Mouse (Mus musculus): ENCODE measurements around the gene B9d1. TPM values are rescaled to one million over a fixed set of nuclear protein-coding genes. Genes with fewer than 3 reads are reported as not detected.

Gene B9d1
- total RNA-seq, 2 experiments from 2014 or later: 37.4 to 49.3 TPM

DNA sequence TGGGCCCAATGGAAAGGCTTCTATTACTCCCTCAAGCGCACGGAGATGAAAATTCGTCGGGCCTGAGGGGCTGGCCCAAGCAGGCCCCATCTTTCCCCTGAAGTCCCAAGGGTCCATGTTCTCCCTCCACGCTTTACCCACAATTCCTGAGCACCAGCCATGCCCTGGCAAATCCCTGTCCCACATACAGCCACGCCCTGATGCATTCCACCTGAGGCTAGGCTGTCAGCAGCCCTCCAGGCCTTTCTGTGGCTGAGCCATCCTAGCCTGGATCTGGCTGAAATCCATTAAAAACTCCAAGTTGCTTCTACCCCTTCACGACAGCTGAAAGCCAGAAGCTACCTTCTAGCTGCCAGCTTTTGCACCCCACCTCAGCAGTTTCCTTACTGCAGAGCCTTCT is 17.0 kb upstream of the B9d1 start:
- no peak for DNase-seq (ENCODE audit: low spot score in 2 of 2)

GRCm38 (mm10) chr11:61489085-61489484 is 15.9 kb upstream of the B9d1 start:
- DNase-seq (ENCODE audit: low spot score in 2 of 2): no peak

DNA sequence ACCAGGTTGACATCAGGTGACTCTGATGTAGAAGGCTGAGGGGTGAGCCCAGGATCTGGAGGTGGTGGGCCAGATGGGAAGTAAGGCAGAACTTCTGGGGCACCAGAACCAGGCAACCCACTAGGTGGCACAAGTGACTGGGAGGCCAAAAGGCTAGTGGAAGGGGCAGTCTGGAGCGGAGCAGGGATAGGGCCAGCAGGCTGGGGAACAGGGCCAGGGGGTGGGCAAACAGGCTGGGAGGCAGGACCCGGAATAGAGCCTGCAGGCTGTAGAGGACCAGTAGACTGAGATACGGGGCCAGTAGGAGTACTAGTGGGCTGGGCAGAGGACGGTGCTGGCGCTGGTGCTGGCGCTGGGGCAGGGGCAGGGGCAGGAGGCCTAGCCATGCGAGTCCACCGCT is 15.1 kb upstream of the B9d1 start:
- no peak for DNase-seq (ENCODE audit: low spot score in 2 of 2)

DNA sequence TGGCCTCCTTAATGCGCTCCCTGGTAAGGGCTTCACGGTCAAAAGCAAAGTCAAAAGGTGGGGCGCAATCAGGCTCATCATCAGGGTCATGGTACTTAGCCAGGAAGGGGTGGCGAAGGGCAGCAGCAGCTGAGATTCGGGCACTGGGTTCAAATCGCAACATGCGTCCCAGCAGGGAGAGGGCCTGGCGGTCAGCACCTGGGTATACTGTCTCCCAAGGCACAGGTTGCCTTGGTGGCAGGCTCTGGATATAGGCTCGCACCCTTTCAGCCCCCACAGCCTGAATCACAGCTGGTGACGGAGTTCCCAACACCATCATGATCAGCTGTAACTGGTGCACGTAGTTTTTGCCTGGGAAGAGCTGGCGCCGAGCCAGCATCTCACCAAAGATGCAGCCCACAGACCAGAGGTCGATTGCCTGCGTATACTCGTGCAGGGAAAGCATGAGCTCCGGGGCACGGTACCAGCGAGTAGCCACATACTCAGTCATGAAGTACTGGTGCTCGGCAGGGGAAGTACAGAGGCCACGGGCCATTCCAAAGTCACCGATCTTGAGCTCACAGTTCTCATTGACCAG is 13.9 kb upstream of the B9d1 start:
- DNase-seq (ENCODE audit: low spot score in 2 of 2): peak in 1 of 2 experiments; percentile 12

DNA sequence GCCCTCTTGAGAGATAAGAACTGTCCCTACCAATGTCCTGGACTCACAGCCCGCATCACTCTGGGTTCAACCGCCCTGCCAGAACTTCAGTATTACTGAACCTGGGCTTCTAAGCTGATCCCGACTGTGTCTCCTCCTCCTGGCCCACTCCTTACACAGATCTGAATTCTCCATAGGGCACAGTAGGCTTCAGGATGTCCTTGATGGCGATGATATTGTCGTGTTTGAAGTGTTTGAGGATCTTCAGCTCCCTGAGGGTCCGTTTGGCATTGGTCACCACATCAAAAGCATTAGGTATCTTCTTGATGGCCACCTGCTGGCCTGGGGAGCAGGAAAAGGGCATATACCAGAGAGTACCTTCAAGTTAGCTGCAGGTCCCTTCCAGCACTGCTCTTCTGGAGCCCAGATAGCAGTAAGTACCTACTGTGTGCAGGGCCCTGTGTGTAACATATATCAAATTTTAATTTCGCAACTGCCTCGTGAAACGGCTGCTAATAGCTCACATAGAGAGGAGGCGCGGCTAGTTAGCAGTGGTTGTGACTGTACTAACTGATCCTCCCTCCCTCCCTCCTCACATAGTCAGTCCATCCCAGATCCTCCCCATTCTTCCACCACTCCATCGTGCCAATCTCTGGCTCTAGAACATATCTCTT is 12.1 kb upstream of the B9d1 start:
- DNase-seq (ENCODE audit: low spot score in 2 of 2): no peak

DNA sequence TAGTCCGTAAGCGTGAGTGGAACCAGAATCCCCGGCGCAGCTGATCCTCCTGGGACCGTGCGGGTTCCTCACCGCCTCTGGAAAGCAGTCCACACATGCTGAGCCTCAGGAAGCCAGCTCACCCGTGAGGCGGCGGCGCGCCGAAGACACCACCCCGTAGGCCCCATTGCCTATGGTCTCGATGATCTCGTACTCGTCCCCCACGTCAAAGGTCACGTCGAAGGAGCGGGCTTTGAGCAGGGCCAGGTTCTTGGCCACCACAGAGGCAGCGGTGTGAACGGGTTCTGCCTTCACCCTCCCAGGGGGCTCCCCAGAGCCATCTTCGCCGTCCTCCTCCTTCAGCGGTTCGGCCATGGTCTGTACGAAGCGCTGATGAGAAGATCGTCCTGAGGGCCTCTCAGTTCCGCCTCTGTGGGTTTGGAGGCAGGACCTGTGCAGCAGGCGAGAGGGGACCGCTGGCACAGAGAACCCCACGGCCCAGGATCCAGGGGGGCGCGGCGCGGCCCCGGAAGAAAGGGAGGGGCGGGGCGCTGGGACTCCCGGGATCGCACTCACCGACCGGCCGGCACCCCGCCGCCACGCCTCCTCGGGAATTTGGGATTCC is 11.3 kb upstream of the B9d1 start:
- peak in 1 of 2 experiments; percentile 55 for DNase-seq (ENCODE audit: low spot score in 2 of 2)

DNA sequence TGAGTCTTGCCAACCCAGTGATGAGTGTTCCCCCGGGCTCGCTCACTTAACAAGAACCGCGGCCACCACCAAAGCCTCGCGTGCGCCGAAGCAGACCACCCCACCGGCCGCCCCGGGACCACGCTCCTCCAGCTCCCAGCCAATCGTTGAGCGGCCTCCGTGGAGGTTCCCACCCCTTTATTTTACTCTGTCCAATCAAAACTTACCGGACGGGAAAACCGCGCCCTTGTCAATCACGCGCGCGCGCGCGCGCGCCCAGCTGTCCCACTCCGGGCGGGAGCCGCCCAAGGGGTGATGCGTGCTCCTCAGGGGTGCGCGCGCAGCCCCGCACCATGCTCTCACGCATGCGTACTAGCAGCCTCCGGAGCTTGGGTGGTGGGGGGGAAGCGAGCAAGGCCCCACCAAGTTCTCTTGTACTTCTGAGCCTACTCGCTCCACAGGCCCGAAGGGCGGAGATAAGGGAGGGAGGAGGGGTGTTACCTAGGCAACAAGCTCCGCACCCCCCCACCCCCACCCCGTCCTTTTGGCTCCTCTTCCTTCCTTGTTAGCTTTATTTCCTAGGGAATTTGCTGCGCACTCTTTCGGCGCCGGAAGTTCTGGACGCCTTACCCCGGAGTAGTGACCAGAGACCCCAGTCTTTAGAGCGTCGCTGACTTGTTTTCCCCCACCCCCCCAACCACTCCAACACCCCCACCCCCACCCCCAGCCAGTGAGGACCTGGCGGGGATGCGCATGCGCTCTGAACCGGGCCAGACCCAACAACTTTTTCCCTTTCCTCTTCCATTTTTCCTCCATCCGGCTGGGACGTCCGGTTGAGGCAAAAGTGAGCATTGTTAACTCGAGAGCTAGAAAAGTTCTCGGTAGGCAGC is 10.6 kb upstream of the B9d1 start, which contains the start of gene Mapk7:
TSS of gene Mapk7 (minus strand) at position 278 of the 869 bp plus-strand sequence.
- peak; percentile 94 to 98 for DNase-seq (ENCODE audit: low spot score in 2 of 2)

DNA sequence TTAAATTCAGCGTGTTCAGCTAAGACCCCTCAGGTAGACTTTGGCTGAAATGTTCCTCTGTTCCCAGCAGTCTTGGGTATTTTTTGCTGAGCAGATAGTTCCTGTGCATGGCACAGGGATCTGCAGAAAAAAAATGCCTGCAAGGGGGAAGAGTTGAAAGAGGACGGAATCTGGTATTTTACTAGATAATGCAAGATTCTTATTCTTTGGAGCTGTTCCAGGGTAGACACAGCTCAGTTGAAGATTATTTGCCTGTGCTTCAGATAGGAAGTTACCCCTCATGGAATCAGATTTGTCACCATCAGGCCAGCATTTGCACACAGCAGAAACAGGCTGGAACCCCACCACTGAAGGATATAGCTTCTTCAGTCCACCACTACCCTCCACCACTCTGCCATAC is 9.4 kb upstream of the B9d1 start:
- DNase-seq (ENCODE audit: low spot score in 2 of 2): no peak

DNA sequence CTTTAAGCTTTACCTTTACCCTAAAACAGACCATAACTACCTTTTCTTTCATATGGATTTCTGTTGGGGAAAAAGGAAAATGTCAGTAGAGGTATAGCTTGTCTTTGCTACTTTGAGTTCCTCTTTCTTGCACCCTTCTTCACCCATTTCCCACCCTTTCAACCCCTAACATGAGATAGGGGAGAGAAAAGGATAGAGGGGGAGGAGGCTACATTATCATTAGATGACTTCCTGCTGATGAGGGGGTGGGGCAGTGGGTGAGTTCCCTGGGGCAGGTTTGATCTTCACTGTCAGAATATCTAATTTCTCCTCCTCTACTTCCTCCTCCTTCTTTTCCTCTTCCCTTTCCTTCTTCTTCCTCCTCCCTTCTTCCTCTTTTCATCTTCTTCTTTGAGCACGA is 7.5 kb upstream of the B9d1 start:
- DNase-seq (ENCODE audit: low spot score in 2 of 2): no peak

- no peak for DNase-seq (ENCODE audit: low spot score in 2 of 2)
Observed at GRCm38 (mm10) chr11:61498736-61499504, 6.0 kb upstream of the B9d1 start.

- no peak for DNase-seq (ENCODE audit: low spot score in 2 of 2)
Observed at GRCm38 (mm10) chr11:61503933-61504332, 1.0 kb upstream of the B9d1 start.

DNA sequence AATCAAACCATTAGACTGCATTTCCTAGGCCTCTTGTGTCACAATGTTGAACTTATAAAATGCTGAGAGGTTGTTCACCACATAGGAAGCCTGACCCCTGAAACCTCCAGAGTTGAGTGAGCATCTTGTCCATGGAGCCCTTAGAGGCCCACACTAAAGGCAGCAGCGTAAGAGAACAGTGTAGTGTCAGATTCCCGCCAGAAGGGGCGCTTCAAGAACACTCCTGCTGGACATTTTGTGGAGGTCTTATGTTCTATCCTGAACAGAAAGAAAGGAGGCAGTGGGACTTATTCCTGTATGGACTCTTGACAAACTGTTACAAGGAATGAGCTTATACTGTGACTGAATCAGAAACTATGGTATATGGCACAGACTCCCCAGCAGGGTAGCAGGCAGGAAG is 10.0 kb downstream of the B9d1 start:
- no peak for DNase-seq (ENCODE audit: low spot score in 2 of 2)

GRCm38 (mm10) chr11:61517971-61518370 is 13.0 kb downstream of the B9d1 start:
- DNase-seq (ENCODE audit: low spot score in 2 of 2): no peak

GRCm38 (mm10) chr11:61518871-61519270 is 13.9 kb downstream of the B9d1 start:
- no peak for DNase-seq (ENCODE audit: low spot score in 2 of 2)

- no peak for DNase-seq (ENCODE audit: low spot score in 2 of 2)
Observed at GRCm38 (mm10) chr11:61519484-61520107, 14.7 kb downstream of the B9d1 start.

DNA sequence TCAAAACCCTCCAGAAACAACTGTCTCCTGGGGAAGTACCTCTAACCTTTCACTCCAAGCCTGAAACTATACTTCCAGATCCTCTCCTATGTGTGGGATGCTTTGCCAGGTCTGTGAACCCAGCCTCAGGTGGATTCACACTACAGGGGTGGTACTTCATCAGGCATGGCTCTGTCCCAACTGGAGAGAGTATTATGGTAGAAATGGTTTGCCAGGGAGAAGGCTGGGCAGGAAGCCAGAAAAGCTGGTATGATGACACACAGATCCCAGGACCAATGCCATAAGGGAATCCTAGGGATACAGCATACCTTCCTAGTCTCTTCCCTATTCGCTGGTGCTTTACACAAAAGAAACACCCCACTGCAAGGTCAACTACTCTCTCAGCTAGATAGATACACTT is 21.9 kb downstream of the B9d1 start:
- DNase-seq (ENCODE audit: low spot score in 2 of 2): peak in 1 of 2 experiments; percentile 67

GRCm38 (mm10) chr11:61529268-61529713 is 24.3 kb downstream of the B9d1 start:
- no peak for DNase-seq (ENCODE audit: low spot score in 2 of 2)

- no peak for DNase-seq (ENCODE audit: low spot score in 2 of 2)
Observed at GRCm38 (mm10) chr11:61532820-61533219, 27.9 kb downstream of the B9d1 start.

DNA sequence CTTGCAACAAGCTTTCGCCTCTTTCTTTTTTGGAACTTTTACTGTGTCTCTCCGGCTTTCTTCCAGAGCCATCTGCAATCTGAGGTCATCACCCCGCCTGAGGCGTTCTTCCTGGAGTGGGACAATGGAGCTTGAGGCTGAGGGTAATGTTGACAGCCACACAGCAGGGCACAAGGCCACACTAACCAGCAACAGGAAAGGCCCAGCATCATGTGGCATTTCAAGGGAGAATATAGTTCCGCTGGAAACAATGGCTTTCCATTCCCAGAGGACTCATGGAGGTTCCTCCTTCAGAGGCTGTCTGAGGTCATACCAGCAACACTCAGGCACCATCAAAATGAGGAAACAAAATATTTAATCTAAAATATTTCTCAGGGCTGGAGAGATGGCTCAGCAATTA is 28.6 kb downstream of the B9d1 start:
- DNase-seq (ENCODE audit: low spot score in 2 of 2): no peak

DNA sequence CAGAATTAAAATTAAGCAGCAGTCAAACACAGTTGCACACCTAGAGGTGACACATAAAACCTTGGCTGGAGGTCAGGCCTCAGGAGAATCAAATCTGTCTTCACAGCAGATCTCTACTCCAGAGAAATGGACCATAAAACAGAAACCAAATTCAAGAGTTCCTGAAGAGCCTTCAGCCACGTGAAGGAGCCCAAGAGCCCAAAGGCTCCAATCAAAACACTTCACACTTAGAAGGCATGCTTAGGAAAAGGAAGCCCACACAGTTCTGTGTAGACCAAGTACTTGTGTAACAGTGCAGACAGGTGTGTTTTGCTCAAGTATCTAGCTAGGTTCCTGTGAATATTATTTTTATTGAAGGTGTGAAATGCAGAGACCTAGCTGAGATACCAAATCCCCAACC is 30.6 kb downstream of the B9d1 start:
- DNase-seq (ENCODE audit: low spot score in 2 of 2): no peak
